Mouse (Mus musculus) hindbrain, postnatal 0 days (tissue): ENCODE data around the gene Kcnmb1. TPM values are rescaled to one million over a fixed set of nuclear protein-coding genes. Genes with fewer than 3 reads are reported as not detected.

Experiments used
- ATAC-seq: fragments of 200-750 bp; cut with Nextera tagmentation; 2 replicates; pipeline ENCODE4 v1.8.0; 2017; ENCODE audit warnings: mild to moderate bottlenecking, moderate TSS enrichment, moderate library complexity
- DNase-seq: peaks from one replicate; pipeline ENCODE4 v3.0.0-alpha.2; 2015; ENCODE audit warnings: low spot score
- H3K27ac ChIP-seq: fragments of 300-500 bp; sonication (generic); 2 replicates; pipeline ENCODE4 v1.5.1; 2014; ENCODE audit warnings: mild to moderate bottlenecking
- H3K27me3 ChIP-seq: fragments of 300-500 bp; sonication (generic); 2 replicates; pipeline ENCODE4 v1.6.1; 2014; ENCODE audit warnings: low read length, mixed read lengths; ENCODE audit not compliant: insufficient read depth
- H3K36me3 ChIP-seq: fragments of 300-500 bp; sonication (generic); 2 replicates; pipeline ENCODE4 v1.6.1; 2014; ENCODE audit warnings: low read length, mixed read lengths; ENCODE audit not compliant: insufficient read depth
- H3K4me1 ChIP-seq: fragments of 300-500 bp; sonication (generic); 2 replicates; pipeline ENCODE4 v1.6.1; 2014; ENCODE audit warnings: antibody characterized with exemption, low read length, mixed read lengths; ENCODE audit not compliant: insufficient read depth
- H3K4me2 ChIP-seq: fragments of 300-500 bp; sonication (generic); 2 replicates; pipeline ENCODE4 v1.6.1; 2014; ENCODE audit warnings: low read depth, mild to moderate bottlenecking, low read length, moderate library complexity, mixed read lengths
- H3K4me3 ChIP-seq: fragments of 300-500 bp; sonication (generic); 2 replicates; pipeline ENCODE4 v1.5.1; 2014; ENCODE audit warnings: low read length
- H3K9ac ChIP-seq: fragments of 300-500 bp; sonication (generic); replicated peaks from 2 replicates; pipeline ENCODE4 v1.6.1; 2014; ENCODE audit warnings: mild to moderate bottlenecking, low read length, moderate library complexity, mixed read lengths
- H3K9me3 ChIP-seq: fragments of 300-500 bp; sonication (generic); 2 replicates; pipeline ENCODE4 v1.6.1; 2016; ENCODE audit warnings: low read length, mixed read lengths
- CTCF ChIP-seq: IDR thresholded peaks from 2 replicates; pipeline ENCODE4 v1.5.1; 2016; ENCODE audit warnings: antibody characterized with exemption, control low read depth, low read depth
- WGBS: fragments of 180-500 bp; shearing (Covaris S2); extraction: QIAGEN DNeasy Blood & Tissue Kit; methylation state at CpG from one replicate; pipeline ENCODE4 v1.1.7; 2014; 5-methylcytosine and 5-hydroxymethylcytosine counted together
- polyA plus RNA-seq: library from polyadenylated mRNA; unstranded; fragments of >200 nt; fragmentation: Nextera tagmentation; extraction: Ambion mirVana; gene quantifications from 2 replicates; pipeline ENCODE4 v1.2.1, GENCODE M21; 2015
- total RNA-seq: library from RNA; depleted of rRNA; stranded (reverse); fragments of >200 nt; gene quantifications from 2 replicates; pipeline ENCODE4 v1.2.3, GENCODE M21; 2014; rRNA removed

The Kcnmb1 gene
- total RNA-seq (0.11 and 0.26 TPM in 2 replicates), polyA plus RNA-seq (0.08 and 0.20 TPM in 2 replicates)

DNA sequence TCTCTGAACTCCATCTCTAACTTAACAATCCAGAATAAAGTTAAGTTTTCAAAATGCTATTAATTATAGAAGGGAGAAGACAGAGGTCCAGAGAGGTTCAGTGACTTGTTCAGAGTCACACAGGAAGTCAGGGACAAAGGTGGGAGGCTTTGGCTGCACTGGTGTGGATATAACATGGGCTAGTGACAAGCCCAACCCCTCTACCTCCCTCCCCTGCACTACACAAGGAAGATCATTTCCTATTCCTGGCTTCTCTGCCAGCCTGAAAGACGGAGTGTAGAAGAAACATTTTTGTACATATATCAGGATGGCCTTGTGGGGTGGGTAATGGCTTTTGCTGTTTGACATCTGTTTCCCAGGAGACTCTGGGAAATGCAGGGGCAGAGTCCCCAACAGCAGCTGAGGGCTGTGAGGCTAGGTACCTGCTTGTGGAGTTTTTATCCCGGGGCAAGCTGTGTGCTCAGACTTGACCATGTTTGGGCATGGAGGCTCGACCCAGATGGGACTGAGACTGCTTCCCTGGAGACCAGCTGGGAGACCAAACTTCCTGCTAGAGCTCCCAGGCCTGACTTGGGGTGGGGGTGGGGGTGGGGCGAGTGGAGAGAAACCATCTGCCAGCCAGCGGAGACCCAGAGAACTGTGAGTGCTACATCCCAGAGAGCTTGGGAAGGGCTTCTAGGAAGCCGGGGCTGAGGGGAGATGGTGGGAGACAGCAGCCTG is at the start of gene Kcnmb1:
Gene Kcnmb1 (plus strand): TSS at position 326 of the 720 bp plus-strand sequence.
- Histone ChIP-seq H3K4me2 (no peak within 1 kb of the TSS), H3K27ac (no peak within 1 kb of the TSS), H3K4me1 (no peaks in the 10 kb centered on the region), H3K9ac (no peak within 1 kb of the TSS), H3K27me3 (no peaks in the 10 kb centered on the region), H3K4me3 (no peak within 1 kb of the TSS), H3K36me3 (no peaks in the 10 kb centered on the region), H3K9me3 (no peaks in the 10 kb centered on the region)
- WGBS = 48% methylated on average over 6 of the region's 6 CpGs
- TF ChIP-seq CTCF = no peak
- ATAC-seq (0 out of 2 replicates have a peak, but pooled peaks have one; percentile 32), DNase-seq (no peak)

DNA sequence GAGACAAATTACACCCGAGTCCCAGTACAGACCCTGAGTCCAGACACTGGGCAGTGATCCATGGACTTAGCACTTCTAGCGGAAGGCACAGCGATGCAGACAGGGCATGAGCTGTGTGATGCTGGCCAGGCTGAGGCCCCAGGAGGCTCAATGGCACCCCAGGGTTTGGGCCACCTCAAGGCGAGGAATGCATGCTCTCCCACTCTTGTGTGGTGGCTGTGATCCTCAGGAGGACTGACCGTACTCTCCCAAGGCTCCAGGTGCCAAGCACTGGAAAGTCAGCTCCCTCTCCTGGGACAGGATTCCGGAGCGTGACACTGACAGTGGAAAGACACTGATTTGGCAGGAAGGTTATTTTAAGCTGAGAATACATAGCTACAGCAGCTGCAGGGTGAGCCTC is 49.8 kb upstream of the Kcnmb1 start:
- H3K4me1 ChIP-seq = peaks cover 7% of the 10 kb centered on the region
- TF ChIP-seq CTCF = no peak
- H3K9me3 ChIP-seq = peaks cover 2% of the 10 kb centered on the region; the same call in 1 of the 2 replicates
- H3K4me3 ChIP-seq = no peak overlapping the region
- 64% methylated on average over 7 of the region's 7 CpGs for WGBS
- H3K4me2 ChIP-seq = no peak overlapping the region
- H3K9ac ChIP-seq = no peak overlapping the region
- H3K27me3 ChIP-seq = 0 out of 2 replicates have a peak, but pooled peaks cover 10% of the 10 kb centered on the region
- no peak for ATAC-seq
- DNase-seq = no peak
- no peaks in the 10 kb centered on the region for H3K36me3 ChIP-seq
- no peak overlapping the region for H3K27ac ChIP-seq

GRCm38 (mm10) chr11:33914216-33914615 is 48.6 kb upstream of the Kcnmb1 start:
- no peaks in the 10 kb centered on the region for H3K36me3 ChIP-seq
- H3K27ac ChIP-seq = no peak overlapping the region
- H3K4me2 ChIP-seq = no peak overlapping the region
- no peak for TF ChIP-seq CTCF
- H3K27me3 ChIP-seq = 0 out of 2 replicates have a peak, but pooled peaks cover 10% of the 10 kb centered on the region
- WGBS = 57% methylated on average over 12 of the region's 12 CpGs
- no peak overlapping the region for H3K4me3 ChIP-seq
- H3K9ac ChIP-seq = no peak overlapping the region
- DNase-seq = no peak
- peaks cover 7% of the 10 kb centered on the region for H3K4me1 ChIP-seq
- no peak for ATAC-seq
- peaks cover 2% of the 10 kb centered on the region; the same call in 1 of the 2 replicates for H3K9me3 ChIP-seq

GRCm38 (mm10) chr11:33917574-33917973 is 45.2 kb upstream of the Kcnmb1 start:
- WGBS = 21% methylated on average over 6 of the region's 6 CpGs

DNA sequence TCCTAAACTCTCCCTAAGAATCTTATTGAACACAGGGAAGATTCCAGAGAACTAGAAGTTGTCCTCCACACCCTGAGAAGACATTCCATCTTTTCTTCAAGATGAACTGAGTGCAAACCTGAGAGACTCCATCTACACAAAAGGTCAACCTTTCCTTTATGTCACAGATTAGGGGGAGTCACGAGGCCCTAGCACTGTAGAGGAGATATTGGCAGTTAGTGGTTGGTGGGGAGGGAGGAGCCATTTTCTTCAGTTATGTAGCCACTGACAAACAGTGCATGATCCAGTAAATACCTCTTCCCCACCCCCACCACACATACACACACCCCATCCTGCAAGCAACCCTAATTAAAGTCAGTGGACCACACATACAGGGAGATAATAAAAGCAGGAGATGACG is 44.4 kb upstream of the Kcnmb1 start:
- H3K9me3 ChIP-seq = no peaks in the 10 kb centered on the region
- no peak overlapping the region for H3K4me3 ChIP-seq
- H3K36me3 ChIP-seq = no peaks in the 10 kb centered on the region
- 0 out of 2 replicates have a peak, but pooled peaks cover 3% of the 10 kb centered on the region for H3K4me1 ChIP-seq
- H3K4me2 ChIP-seq = no peak overlapping the region
- ATAC-seq (no peak), DNase-seq (no peak)
- WGBS = 33% methylated on average over 2 of the region's 2 CpGs
- no peak overlapping the region for H3K9ac ChIP-seq
- H3K27ac ChIP-seq = no peak overlapping the region
- TF ChIP-seq CTCF = no peak
- 0 out of 2 replicates have a peak, but pooled peaks cover 6% of the 10 kb centered on the region for H3K27me3 ChIP-seq

More at GRCm38 (mm10) chr11:33917574-33917973, 45.2 kb upstream of the Kcnmb1 start:
- peaks cover 3% of the 10 kb centered on the region; the same call in 1 of the 2 replicates for H3K4me1 ChIP-seq
- ATAC-seq (peak; percentile 70), DNase-seq (peak; percentile 83)
- H3K4me3 ChIP-seq = no peak overlapping the region
- H3K4me2 ChIP-seq = no peak overlapping the region
- no peaks in the 10 kb centered on the region for H3K36me3 ChIP-seq
- 0 out of 2 replicates have a peak, but pooled peaks cover 10% of the 10 kb centered on the region for H3K27me3 ChIP-seq
- H3K9me3 ChIP-seq = no peaks in the 10 kb centered on the region
- no peak overlapping the region for H3K27ac ChIP-seq
- peak; percentile 99 for TF ChIP-seq CTCF
- no peak overlapping the region for H3K9ac ChIP-seq

GRCm38 (mm10) chr11:33919826-33920225 is 43.0 kb upstream of the Kcnmb1 start:
- ATAC-seq (no peak), DNase-seq (no peak)
- H3K4me2 ChIP-seq = no peak overlapping the region
- WGBS = 84% methylated on average over 7 of the region's 7 CpGs
- TF ChIP-seq CTCF = no peak
- no peaks in the 10 kb centered on the region for H3K4me1 ChIP-seq
- H3K4me3 ChIP-seq = no peak overlapping the region
- no peak overlapping the region for H3K27ac ChIP-seq
- no peaks in the 10 kb centered on the region for H3K27me3 ChIP-seq
- no peaks in the 10 kb centered on the region for H3K9me3 ChIP-seq
- no peaks in the 10 kb centered on the region for H3K36me3 ChIP-seq
- no peak overlapping the region for H3K9ac ChIP-seq

DNA sequence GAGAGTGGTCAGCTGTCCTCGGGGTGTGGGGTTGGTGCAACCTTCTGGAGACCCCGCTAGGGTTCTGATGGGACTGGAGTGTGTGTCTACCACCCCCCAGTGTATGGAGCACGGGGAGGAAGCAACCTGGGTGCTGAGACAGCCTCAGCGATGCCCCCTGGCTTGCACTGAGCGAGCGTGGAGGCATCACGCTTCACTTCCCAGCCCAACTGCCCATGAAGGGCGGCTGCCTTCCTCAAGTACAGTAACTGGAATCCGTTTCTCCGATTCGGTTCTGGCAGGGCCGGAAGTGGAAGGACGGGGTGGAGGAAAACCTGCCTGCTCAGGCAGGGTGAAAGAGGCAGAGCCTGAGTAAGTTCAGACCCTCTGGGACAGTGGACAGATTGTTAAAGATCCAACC is 41.4 kb upstream of the Kcnmb1 start:
- no peak overlapping the region for H3K4me2 ChIP-seq
- H3K9me3 ChIP-seq = no peaks in the 10 kb centered on the region
- H3K4me3 ChIP-seq = no peak overlapping the region
- ATAC-seq = no peak
- no peak overlapping the region for H3K9ac ChIP-seq
- 65% methylated on average over 13 of the region's 13 CpGs for WGBS
- no peak for TF ChIP-seq CTCF
- no peaks in the 10 kb centered on the region for H3K36me3 ChIP-seq
- DNase-seq = no peak
- H3K27ac ChIP-seq = no peak overlapping the region
- no peaks in the 10 kb centered on the region for H3K27me3 ChIP-seq
- H3K4me1 ChIP-seq = no peaks in the 10 kb centered on the region; the same call in 1 of the 2 replicates
